In genomic region chr19:44329566-44329965, GRCm38 (mm10) we compare ENCODE assay signal across 23 mouse cellular contexts. TPM values are rescaled to one million over a fixed set of nuclear protein-coding genes. Genes with fewer than 3 reads are reported as not detected.
"Had no signal": no experiment of that assay in that cellular context is flagged by ENCODE, and none has a peak within 500 bp of the region (broad histone marks: within the 10 kb centered on the region; RNA-seq: fewer than 3 reads in every experiment).

No protein-coding gene starts in this region.

- ATAC-seq: forebrain, embryonic 15.5 days; forebrain, postnatal 0 days; hindbrain, postnatal 0 days; intestine, embryonic 16.5 days had no signal

- H3K4me3 ChIP-seq: forebrain, embryonic 15.5 days; heart, embryonic 13.5 days; heart, embryonic 15.5 days; hindbrain, embryonic 13.5 days; hindbrain, embryonic 15.5 days; limb, embryonic 13.5 days; limb, embryonic 15.5 days; liver, embryonic 13.5 days; liver, embryonic 15.5 days had no signal

- H3K36me3 ChIP-seq: forebrain, embryonic 15.5 days; heart, embryonic 15.5 days; hindbrain, embryonic 13.5 days; hindbrain, embryonic 15.5 days; limb, embryonic 15.5 days; liver, embryonic 13.5 days; liver, embryonic 15.5 days had no signal

- H3K9me3 ChIP-seq: heart, embryonic 15.5 days; hindbrain, embryonic 13.5 days; hindbrain, embryonic 15.5 days; limb, embryonic 13.5 days; limb, embryonic 15.5 days; liver, embryonic 13.5 days; liver, embryonic 15.5 days had no signal

- DNase-seq: forebrain, postnatal 0 days; gastrocnemius, postnatal 14 days; gastrocnemius, postnatal 36 days; heart, adult 18-20 months; heart, postnatal 14 days; heart, postnatal 36 days; kidney, postnatal 14 days; layer of hippocampus, adult 9-11 months; layer of hippocampus, postnatal 36 days; left cerebral cortex, postnatal 4 days; liver, embryonic 13.5 days; lung, adult 18-20 months had no signal

- H3K4me1 ChIP-seq: limb, embryonic 13.5 days; limb, embryonic 15.5 days; liver, embryonic 13.5 days; liver, embryonic 15.5 days had no signal

- H3K9ac ChIP-seq: forebrain, embryonic 15.5 days; forebrain, postnatal 0 days; heart, embryonic 13.5 days; heart, embryonic 15.5 days; hindbrain, embryonic 13.5 days; hindbrain, embryonic 15.5 days; limb, embryonic 13.5 days; limb, embryonic 15.5 days; liver, embryonic 13.5 days; liver, embryonic 15.5 days had no signal

- H3K4me2 ChIP-seq: forebrain, embryonic 15.5 days; heart, embryonic 13.5 days; heart, embryonic 15.5 days; hindbrain, embryonic 13.5 days; hindbrain, embryonic 15.5 days; limb, embryonic 13.5 days; limb, embryonic 15.5 days; liver, embryonic 13.5 days; liver, embryonic 15.5 days had no signal

- H3K27me3 ChIP-seq: forebrain, embryonic 15.5 days; heart, embryonic 13.5 days; heart, embryonic 15.5 days; hindbrain, embryonic 13.5 days; hindbrain, embryonic 15.5 days; limb, embryonic 13.5 days; limb, embryonic 15.5 days; liver, embryonic 15.5 days had no signal

- H3K27ac ChIP-seq: forebrain, embryonic 15.5 days; heart, embryonic 13.5 days; heart, embryonic 15.5 days; hindbrain, embryonic 13.5 days; hindbrain, embryonic 15.5 days; hindbrain, postnatal 0 days; limb, embryonic 13.5 days; limb, embryonic 15.5 days; liver, embryonic 13.5 days; liver, embryonic 15.5 days had no signal

RNA-seq across cellular contexts. Expression of gene Scd4, which starts 3.3 kb away (rescaled TPM):
- polyA plus RNA-seq: limb, embryonic 11.5 days; liver, embryonic 15.5 days had no signal
